Mouse (Mus musculus) lung, embryonic 15.5 days (tissue): Measurements from ENCODE around the gene Ptgr1. TPM values are rescaled to one million over a fixed set of nuclear protein-coding genes. Genes with fewer than 3 reads are reported as not detected.

Experiments
- ATAC-seq: fragments of 200-750 bp; cut with Nextera tagmentation; 2 replicates; pipeline ENCODE4 v1.8.0; 2017; ENCODE audit warnings: moderate number of reproducible peaks, borderline replicate concordance; ENCODE audit not compliant: low FRiP score, low TSS enrichment; ENCODE audit errors: extremely low read depth
- H3K27ac ChIP-seq: fragments of 300-500 bp; sonication (generic); 2 replicates; pipeline ENCODE4 v1.5.1; 2015; ENCODE audit warnings: moderate library complexity, mild to moderate bottlenecking, inconsistent platforms
- H3K27me3 ChIP-seq: fragments of 300-500 bp; sonication (generic); 2 replicates; pipeline ENCODE4 v1.6.1; 2015; ENCODE audit warnings: inconsistent platforms
- H3K36me3 ChIP-seq: fragments of 300-500 bp; sonication (generic); 2 replicates; pipeline ENCODE4 v1.6.1; 2015; ENCODE audit warnings: inconsistent platforms
- H3K4me1 ChIP-seq: fragments of 300-500 bp; sonication (generic); 2 replicates; pipeline ENCODE4 v1.6.1; 2015; ENCODE audit warnings: inconsistent platforms
- H3K4me2 ChIP-seq: fragments of 300-500 bp; sonication (generic); 2 replicates; pipeline ENCODE4 v1.6.1; 2015; ENCODE audit warnings: inconsistent platforms, mild to moderate bottlenecking, moderate library complexity
- H3K4me3 ChIP-seq: fragments of 300-500 bp; sonication (generic); 2 replicates; pipeline ENCODE4 v1.5.1; 2015; ENCODE audit warnings: mild to moderate bottlenecking, inconsistent platforms
- H3K9ac ChIP-seq: fragments of 300-500 bp; sonication (generic); 2 replicates; pipeline ENCODE4 v1.6.1; 2015; ENCODE audit warnings: inconsistent platforms
- H3K9me3 ChIP-seq: fragments of 300-500 bp; sonication (generic); 2 replicates; pipeline ENCODE4 v1.6.1; 2016; ENCODE audit warnings: inconsistent platforms
- WGBS: fragments of 180-500 bp; shearing (Covaris S2); methylation state at CpG from one replicate; pipeline ENCODE4 v1.1.7; 2015; 5-methylcytosine and 5-hydroxymethylcytosine counted together
- polyA plus RNA-seq: library from polyadenylated mRNA; unstranded; fragments of >200 nt; fragmentation: Nextera tagmentation; extraction: Ambion mirVana; gene quantifications from 2 replicates; pipeline ENCODE4 v1.2.1, GENCODE M21; 2015

Gene Ptgr1
- polyA plus RNA-seq, 1 experiment from 2014 or later: 36.1 TPM

DNA sequence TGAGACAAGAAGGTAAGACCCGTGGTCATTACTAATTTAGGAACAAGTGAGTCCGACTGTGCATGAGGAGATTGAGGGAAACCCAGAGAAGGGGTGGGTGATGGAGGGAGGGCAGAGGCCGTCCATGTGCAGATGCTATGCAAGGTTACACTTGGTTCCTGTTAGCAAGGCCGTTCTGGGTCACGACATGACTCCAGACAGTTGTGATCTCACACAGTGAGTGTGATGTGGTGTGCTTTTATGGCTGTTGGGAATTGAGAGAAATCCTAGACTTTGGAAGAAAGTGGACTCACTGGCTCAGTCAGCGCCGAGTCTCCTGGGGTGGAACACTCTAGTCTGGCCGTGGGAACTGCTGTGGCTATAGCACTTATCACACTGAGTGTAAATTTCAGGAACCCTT is 19.3 kb upstream of the Ptgr1 start:
- Histone ChIP-seq H3K9me3 (no peaks in the 10 kb centered on the region), H3K4me2 (no peak overlapping the region), H3K4me3 (no peak overlapping the region), H3K27me3 (no peaks in the 10 kb centered on the region), H3K9ac (no peak overlapping the region), H3K27ac (no peak overlapping the region), H3K4me1 (peaks cover 18% of the 10 kb centered on the region), H3K36me3 (no peaks in the 10 kb centered on the region)
- no peak for ATAC-seq
- 61% methylated on average over 8 of the region's 8 CpGs for WGBS

DNA sequence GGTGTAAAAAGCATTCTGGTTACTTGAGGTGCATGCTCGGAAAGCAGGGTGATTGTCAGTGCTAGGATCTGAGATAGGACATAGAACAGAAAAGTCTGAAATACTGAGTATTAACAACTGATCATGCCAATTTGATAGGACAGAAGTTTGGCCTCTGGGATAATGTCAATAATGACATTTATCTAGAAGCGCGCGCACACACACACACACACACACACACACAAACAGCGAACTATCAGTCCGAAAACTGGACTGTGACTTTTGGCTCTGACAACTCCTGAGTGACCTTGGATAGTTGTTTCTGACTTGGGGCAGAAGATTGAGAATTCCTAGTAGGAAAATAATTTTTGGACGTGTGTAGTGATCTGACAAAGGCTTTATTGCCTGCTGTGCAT is 16.9 kb upstream of the Ptgr1 start:
- Histone ChIP-seq H3K4me2 (peak overlapping the region; percentile 68), H3K36me3 (no peaks in the 10 kb centered on the region), H3K4me3 (peak overlapping the region; percentile 85), H3K27ac (no peak overlapping the region), H3K27me3 (no peaks in the 10 kb centered on the region), H3K4me1 (peaks cover 15% of the 10 kb centered on the region), H3K9me3 (no peaks in the 10 kb centered on the region), H3K9ac (peak overlapping the region; percentile 91)
- 15% methylated on average over 7 of the region's 7 CpGs for WGBS
- ATAC-seq: no peak

DNA sequence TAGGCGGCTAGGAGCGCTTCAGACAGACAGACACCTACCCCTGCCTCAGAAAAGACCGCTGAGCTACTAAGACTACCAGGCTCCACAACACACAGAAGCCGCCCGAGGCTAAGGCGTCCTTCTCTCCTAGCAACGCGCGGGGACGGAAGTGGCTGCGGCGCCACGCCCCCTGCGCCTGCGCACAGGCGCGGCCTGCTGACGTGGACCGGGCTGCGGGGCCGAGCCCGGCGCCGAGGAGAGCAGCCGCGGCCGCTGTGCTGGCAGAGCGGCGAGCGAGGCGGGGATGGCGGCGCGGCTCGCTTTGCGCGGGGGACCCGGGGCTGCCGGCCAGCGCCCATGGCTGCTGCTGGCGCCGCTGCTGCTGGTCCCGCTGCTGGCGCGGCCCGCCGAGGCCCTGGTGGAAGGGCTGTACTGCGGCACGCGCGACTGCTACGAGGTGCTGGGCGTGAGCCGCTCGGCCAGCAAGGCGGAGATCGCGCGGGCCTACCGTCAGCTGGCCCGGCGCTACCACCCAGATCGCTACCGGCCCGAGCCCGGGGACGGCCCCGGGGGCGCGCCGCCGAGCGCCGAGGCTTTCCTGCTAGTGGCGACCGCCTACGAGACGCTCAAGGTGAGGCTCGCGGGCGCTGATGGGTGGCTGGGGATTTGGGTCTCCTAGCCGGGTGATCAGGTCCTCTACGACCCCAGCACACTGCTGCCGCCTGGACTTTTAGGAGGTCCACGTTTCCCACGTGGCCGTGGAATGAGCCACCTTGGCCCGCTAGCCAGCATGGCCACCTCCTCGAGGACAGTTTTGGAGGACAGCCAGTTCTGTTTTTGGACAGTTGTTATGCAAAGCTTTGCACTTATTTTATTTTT is 16.3 kb upstream of the Ptgr1 start, which contains the start of gene Gm20503:
TSS of gene Gm20503 (plus strand) at position 263 of the 858 bp plus-strand sequence.
- no peaks in the 10 kb centered on the region for H3K9me3 ChIP-seq
- under 1% methylated on average over 87 of the region's 89 CpGs for WGBS

DNA sequence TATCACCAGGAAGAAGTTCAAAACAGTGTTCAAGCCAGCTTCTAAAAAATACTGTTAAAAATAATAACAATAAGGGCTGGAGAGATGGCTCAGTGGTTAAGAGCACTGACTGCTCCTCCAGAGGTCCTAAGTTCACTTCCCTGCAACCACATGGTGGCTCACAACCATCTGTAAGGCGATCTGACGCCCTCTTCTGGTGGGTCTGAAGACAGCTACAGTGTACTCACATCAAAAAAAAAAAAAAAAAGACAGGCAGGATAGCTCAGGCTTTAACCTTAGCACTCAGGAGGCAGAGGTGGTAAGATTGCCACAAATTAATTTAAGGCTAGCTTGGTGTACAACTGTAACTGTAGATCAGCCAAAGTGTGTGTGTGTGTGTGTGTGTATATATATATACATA is 13.7 kb upstream of the Ptgr1 start:
- H3K4me1 ChIP-seq: peaks cover 18% of the 10 kb centered on the region
- no peak overlapping the region for H3K4me3 ChIP-seq
- no peaks in the 10 kb centered on the region for H3K9me3 ChIP-seq
- H3K36me3 ChIP-seq: no peaks in the 10 kb centered on the region
- H3K4me2 ChIP-seq: no peak overlapping the region
- ATAC-seq: no peak
- WGBS: 0% methylated on average over 2 of the region's 2 CpGs
- no peaks in the 10 kb centered on the region for H3K27me3 ChIP-seq
- H3K27ac ChIP-seq: no peak overlapping the region
- no peak overlapping the region for H3K9ac ChIP-seq

More for the DNA sequence above, 16.3 kb upstream of the Ptgr1 start, which contains the start of gene Gm20503:
- Histone ChIP-seq H3K4me3 (peak within 1 kb of the TSS; percentile 85), H3K27me3 (no peaks in the 10 kb centered on the region), H3K27ac (peak within 1 kb of the TSS; percentile 81), H3K36me3 (no peaks in the 10 kb centered on the region), H3K4me1 (peaks cover 15% of the 10 kb centered on the region), H3K4me2 (peak within 1 kb of the TSS; percentile 68), H3K9ac (peak within 1 kb of the TSS; percentile 91)
- peak; percentile 98 for ATAC-seq

DNA sequence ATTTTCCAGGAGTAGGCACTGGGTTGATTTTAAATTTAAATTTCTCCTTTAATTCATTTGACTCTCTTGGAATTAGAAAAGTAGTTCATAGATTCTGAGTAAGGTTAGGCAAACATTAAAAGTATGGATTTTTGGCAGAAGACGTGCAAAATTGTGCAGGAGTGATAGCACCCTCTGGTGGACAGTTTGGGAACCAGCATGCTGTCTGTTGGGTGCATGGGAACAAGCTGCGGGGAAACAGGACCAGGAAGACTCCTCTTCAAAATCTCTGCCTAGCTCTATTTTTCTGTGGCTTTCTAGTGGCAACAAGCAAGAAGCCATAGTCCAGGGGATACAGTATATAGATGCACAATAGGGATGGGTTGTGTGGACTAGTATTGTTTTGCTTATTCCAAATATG is 12.8 kb upstream of the Ptgr1 start:
- ATAC-seq: no peak
- Histone ChIP-seq H3K27me3 (no peaks in the 10 kb centered on the region), H3K9ac (no peak overlapping the region), H3K4me2 (no peak overlapping the region), H3K36me3 (no peaks in the 10 kb centered on the region), H3K27ac (no peak overlapping the region), H3K4me3 (no peak overlapping the region), H3K4me1 (peaks cover 11% of the 10 kb centered on the region), H3K9me3 (no peaks in the 10 kb centered on the region)
- WGBS: 5% methylated on average over 2 of the region's 2 CpGs

DNA sequence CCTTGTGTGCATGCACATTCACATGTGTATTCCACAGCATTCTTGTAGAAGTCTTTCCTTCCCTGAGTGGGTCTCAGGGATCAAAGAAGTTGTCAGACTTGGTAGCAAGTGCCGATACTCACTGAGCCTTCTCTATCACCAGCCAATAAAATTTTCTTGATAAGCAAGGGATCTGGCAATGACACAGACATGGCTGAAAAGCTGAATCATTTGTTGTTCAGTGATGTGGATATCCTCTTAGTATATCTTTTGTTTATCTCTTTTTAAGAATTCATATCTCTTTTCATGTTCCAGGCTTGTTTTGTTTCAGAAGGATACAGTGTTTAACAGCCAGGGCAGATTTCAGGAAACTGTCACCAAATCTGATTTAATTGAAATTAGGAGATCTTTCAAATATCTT is 11.8 kb upstream of the Ptgr1 start:
- H3K27me3 ChIP-seq: no peaks in the 10 kb centered on the region
- H3K36me3 ChIP-seq: no peaks in the 10 kb centered on the region
- H3K4me2 ChIP-seq: no peak overlapping the region
- no peak overlapping the region for H3K27ac ChIP-seq
- no peak overlapping the region for H3K4me3 ChIP-seq
- WGBS: 64% methylated on average over 1 of the region's 1 CpGs
- H3K4me1 ChIP-seq: 0 out of 2 replicates have a peak, but pooled peaks cover 3% of the 10 kb centered on the region
- no peak overlapping the region for H3K9ac ChIP-seq
- no peaks in the 10 kb centered on the region for H3K9me3 ChIP-seq
- ATAC-seq: no peak

DNA sequence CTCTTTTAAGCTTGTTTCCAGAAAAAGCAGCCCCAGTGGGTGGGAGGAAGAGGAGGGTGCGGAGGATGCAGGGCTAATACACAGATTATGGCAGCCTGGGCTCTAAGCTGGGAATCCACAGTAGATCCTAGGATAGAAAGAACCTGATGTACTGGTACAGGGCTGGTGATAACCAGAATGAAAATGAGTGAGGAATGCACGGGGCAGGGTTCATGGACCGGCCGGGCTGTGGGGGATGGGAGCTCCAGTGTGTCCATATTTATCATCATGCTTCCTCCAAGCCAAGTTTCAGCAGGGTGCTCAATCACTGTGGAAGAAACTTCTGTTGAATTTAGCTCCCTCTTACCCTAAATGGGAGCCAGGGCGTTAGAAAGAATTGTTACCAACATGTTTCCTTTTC is 10.2 kb upstream of the Ptgr1 start:
- H3K9ac ChIP-seq: no peak overlapping the region
- H3K36me3 ChIP-seq: no peaks in the 10 kb centered on the region
- ATAC-seq: no peak; the same call in 1 of the 2 replicates
- no peak overlapping the region for H3K27ac ChIP-seq
- no peaks in the 10 kb centered on the region for H3K27me3 ChIP-seq
- 0 out of 2 replicates have a peak, but pooled peaks cover 3% of the 10 kb centered on the region for H3K4me1 ChIP-seq
- WGBS: 43% methylated on average over 5 of the region's 5 CpGs
- no peak overlapping the region for H3K4me2 ChIP-seq
- H3K9me3 ChIP-seq: no peaks in the 10 kb centered on the region
- H3K4me3 ChIP-seq: no peak overlapping the region

DNA sequence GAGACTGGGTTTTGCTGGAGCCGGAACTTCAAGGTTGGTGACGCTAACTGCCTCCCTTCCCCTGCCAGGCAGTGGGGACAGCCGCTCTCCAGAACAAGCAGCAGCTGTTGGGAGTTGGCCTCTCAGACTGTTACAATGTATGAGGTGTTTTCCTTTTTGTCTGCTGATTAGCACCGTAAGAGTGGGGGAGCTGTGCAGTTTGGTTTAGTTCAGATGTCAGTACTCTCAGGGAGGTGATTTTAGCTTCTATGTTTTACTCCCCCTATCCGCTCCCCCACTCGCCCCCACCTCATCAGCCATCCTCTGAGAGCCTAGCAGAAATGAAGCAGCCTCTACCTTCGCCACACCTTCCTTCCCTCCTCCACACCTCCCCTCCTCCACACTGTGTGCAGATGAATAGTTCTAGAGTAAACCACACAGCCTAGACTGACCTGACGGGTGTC is 8.4 kb upstream of the Ptgr1 start:
- H3K27me3 ChIP-seq: no peaks in the 10 kb centered on the region
- no peak overlapping the region for H3K9ac ChIP-seq
- H3K4me1 ChIP-seq: 0 out of 2 replicates have a peak, but pooled peaks cover 3% of the 10 kb centered on the region
- H3K9me3 ChIP-seq: no peaks in the 10 kb centered on the region
- ATAC-seq: no peak
- no peak overlapping the region for H3K27ac ChIP-seq
- no peak overlapping the region for H3K4me3 ChIP-seq
- WGBS: 36% methylated on average over 8 of the region's 8 CpGs
- no peaks in the 10 kb centered on the region for H3K36me3 ChIP-seq
- H3K4me2 ChIP-seq: no peak overlapping the region

DNA sequence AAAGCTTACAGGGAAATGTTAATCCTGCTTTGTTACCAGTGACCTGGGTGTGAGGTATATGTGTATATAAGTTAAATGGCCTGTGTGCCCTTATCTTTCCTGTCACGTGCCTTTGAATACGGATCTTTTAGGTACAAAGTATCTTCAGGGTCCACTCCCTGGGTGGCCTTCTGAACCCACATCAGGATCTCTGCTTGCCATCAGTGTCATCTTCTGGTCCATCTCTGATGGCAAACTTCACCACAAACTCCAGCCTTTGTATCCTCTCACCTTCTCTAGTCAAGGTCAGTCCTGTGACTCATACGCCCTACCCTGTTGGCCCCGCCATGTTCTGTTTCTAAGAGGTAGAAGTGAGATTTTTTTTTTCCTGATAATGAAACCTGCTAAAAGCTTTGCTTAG is 7.8 kb upstream of the Ptgr1 start, which contains the start of gene Dnajc25:
TSS of gene Dnajc25 (plus strand) at position 301 of the 400 bp plus-strand sequence.
- Histone ChIP-seq H3K27ac (no peak within 1 kb of the TSS), H3K4me2 (no peak within 1 kb of the TSS)

DNA sequence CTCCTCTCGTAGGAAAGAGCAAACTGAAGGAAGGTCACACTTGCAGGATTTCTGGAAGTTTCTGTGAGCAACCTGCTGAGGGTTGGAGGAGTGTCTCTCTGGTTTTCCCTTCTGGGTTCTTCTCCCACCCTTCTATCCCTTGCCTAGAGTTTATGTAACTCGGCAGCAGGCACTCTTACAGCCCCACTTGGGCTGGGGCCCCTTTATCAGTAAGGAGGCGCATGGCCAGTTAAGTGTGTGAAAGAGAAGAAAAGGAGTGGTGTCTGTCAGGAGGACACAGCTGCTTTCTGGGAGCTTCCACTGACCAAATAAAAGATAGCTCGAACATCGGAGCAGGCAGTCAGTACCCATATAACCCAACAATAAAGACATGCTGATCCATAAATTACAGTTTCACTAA is 5.3 kb upstream of the Ptgr1 start:
- no peaks in the 10 kb centered on the region for H3K36me3 ChIP-seq
- H3K4me1 ChIP-seq: peaks cover 7% of the 10 kb centered on the region
- H3K9ac ChIP-seq: no peak overlapping the region
- no peaks in the 10 kb centered on the region for H3K27me3 ChIP-seq
- 41% methylated on average over 5 of the region's 5 CpGs for WGBS
- no peak overlapping the region for H3K4me3 ChIP-seq
- ATAC-seq: no peak
- no peak overlapping the region for H3K4me2 ChIP-seq
- no peaks in the 10 kb centered on the region for H3K9me3 ChIP-seq
- H3K27ac ChIP-seq: no peak overlapping the region

More for the DNA sequence above, 7.8 kb upstream of the Ptgr1 start, which contains the start of gene Dnajc25:
- Histone ChIP-seq H3K4me1 (0 out of 2 replicates have a peak, but pooled peaks cover 3% of the 10 kb centered on the region), H3K9me3 (no peaks in the 10 kb centered on the region), H3K4me3 (no peak within 1 kb of the TSS), H3K36me3 (no peaks in the 10 kb centered on the region), H3K27me3 (no peaks in the 10 kb centered on the region), H3K9ac (no peak within 1 kb of the TSS)
- ATAC-seq: no peak
- WGBS: 59% methylated on average over 4 of the region's 4 CpGs

DNA sequence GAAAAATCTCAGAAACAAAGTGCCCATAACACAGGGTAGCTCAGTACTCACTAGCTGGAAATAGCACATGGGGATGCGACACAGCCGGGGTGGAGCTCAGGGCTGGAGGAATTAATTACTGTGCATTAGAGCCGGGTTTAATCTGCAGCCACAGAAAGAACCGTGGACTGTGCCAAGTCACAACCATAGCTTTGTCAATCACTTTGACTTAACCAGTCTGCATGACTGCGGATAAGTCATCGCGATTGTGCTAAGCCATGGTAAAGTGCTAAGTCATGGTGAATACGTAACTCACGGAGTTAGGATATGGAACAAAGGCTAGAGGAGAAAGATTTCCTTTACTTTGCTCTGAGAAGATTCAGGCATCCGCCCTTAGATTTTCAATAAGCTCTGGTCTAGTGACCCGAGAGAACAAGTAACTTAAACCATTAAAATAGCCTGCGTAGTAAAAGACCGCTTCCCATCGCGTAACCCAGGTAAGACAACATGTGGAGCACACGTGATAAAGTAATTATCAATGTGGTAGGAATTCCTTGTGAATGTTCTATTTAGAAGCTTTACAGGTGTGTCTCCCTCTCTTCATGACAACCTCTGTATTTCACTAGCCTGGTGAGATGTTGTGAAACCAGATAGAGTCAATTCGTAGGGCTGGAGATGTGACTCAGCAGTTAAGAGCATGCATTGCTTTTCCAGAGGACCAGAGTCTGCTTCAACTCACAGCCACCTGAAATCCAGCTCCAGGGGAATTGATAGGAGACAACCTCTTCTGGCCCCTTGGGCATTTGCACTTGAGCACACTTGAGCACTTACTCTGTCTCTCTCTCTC is 3.9 kb upstream of the Ptgr1 start:
- Histone ChIP-seq H3K36me3 (no peaks in the 10 kb centered on the region), H3K4me3 (no peak overlapping the region), H3K27ac (no peak overlapping the region), H3K4me2 (no peak overlapping the region), H3K4me1 (peaks cover 13% of the 10 kb centered on the region), H3K9ac (no peak overlapping the region), H3K9me3 (no peaks in the 10 kb centered on the region), H3K27me3 (no peaks in the 10 kb centered on the region)
- ATAC-seq: no peak
- WGBS: 83% methylated on average over 17 of the region's 17 CpGs
